Mouse (Mus musculus) lung, embryonic 16.5 days (tissue): Measurements from ENCODE around the gene Tmem217. TPM values are rescaled to one million over a fixed set of nuclear protein-coding genes. Genes with fewer than 3 reads are reported as not detected.

Experiments
- ATAC-seq: fragments of 200-750 bp; cut with Nextera tagmentation; 2 replicates; pipeline ENCODE4 v1.8.0; 2017; ENCODE audit warnings: low read depth, mild to moderate bottlenecking, moderate library complexity
- H3K27ac ChIP-seq: fragments of 300-500 bp; sonication (generic); 2 replicates; pipeline ENCODE4 v1.5.1; 2014; ENCODE audit warnings: mild to moderate bottlenecking, control low read depth, low read length
- H3K27me3 ChIP-seq: fragments of 300-500 bp; sonication (generic); 2 replicates; pipeline ENCODE4 v1.6.1; 2014; ENCODE audit warnings: low read depth, low read length, mixed read lengths; ENCODE audit not compliant: control insufficient read depth, insufficient read depth
- H3K36me3 ChIP-seq: fragments of 300-500 bp; sonication (generic); 2 replicates; pipeline ENCODE4 v1.6.1; 2014; ENCODE audit warnings: low read length; ENCODE audit not compliant: control insufficient read depth, insufficient read depth
- H3K4me1 ChIP-seq: fragments of 300-500 bp; sonication (generic); replicated peaks from 2 replicates; pipeline ENCODE4 v1.6.1; 2014; ENCODE audit warnings: low read length, mixed read lengths; ENCODE audit not compliant: control insufficient read depth, insufficient read depth
- H3K4me2 ChIP-seq: fragments of 300-500 bp; sonication (generic); 2 replicates; pipeline ENCODE4 v1.6.1; 2014; ENCODE audit warnings: low read depth, low read length, control low read depth
- H3K4me3 ChIP-seq: fragments of 300-500 bp; sonication (generic); 2 replicates; pipeline ENCODE4 v1.5.1; 2014; ENCODE audit warnings: mild to moderate bottlenecking, low read length, control low read depth
- H3K9ac ChIP-seq: fragments of 300-500 bp; sonication (generic); 2 replicates; pipeline ENCODE4 v1.6.1; 2014; ENCODE audit warnings: low read length, control low read depth
- H3K9me3 ChIP-seq: fragments of 300-500 bp; sonication (generic); 2 replicates; pipeline ENCODE4 v1.6.1; 2016; ENCODE audit warnings: low read length; ENCODE audit not compliant: control insufficient read depth
- WGBS: fragments of 180-500 bp; shearing (Covaris S2); extraction: QIAGEN DNeasy Blood & Tissue Kit; methylation state at CpG from one replicate; pipeline ENCODE4 v1.1.7; 2014; 5-methylcytosine and 5-hydroxymethylcytosine counted together
- polyA plus RNA-seq: library from polyadenylated mRNA; unstranded; fragments of >200 nt; fragmentation: Nextera tagmentation; extraction: Ambion mirVana; gene quantifications from 2 replicates; pipeline ENCODE4 v1.2.1, GENCODE M21; 2015

Tmem217 gene
- polyA plus RNA-seq, 1 experiment from 2014 or later, result 0.85 TPM

GRCm38 (mm10) chr17:29556456-29556855, 4.3 kb upstream of the Tmem217 start:
- ATAC-seq, result no peak

GRCm38 (mm10) chr17:29554176-29554575, 2.0 kb upstream of the Tmem217 start:
- ATAC-seq, result no peak
- no peaks in the 10 kb centered on the region for H3K9me3 ChIP-seq
- no peaks in the 10 kb centered on the region; the same call in 1 of the 2 replicates for H3K36me3 ChIP-seq
- no peak overlapping the region for H3K4me3 ChIP-seq
- no peak overlapping the region for H3K4me2 ChIP-seq
- H3K9ac ChIP-seq, result no peak overlapping the region
- H3K27ac ChIP-seq, result no peak overlapping the region
- no peaks in the 10 kb centered on the region for H3K27me3 ChIP-seq
- peaks cover 20% of the 10 kb centered on the region for H3K4me1 ChIP-seq

More at GRCm38 (mm10) chr17:29556456-29556855, 4.3 kb upstream of the Tmem217 start:
- Histone ChIP-seq H3K4me1 (peaks cover 6% of the 10 kb centered on the region; the same call in 1 of the 2 replicates), H3K9ac (no peak overlapping the region), H3K36me3 (no peaks in the 10 kb centered on the region; the same call in 1 of the 2 replicates), H3K27ac (no peak overlapping the region), H3K4me3 (no peak overlapping the region), H3K27me3 (no peaks in the 10 kb centered on the region), H3K9me3 (no peaks in the 10 kb centered on the region), H3K4me2 (no peak overlapping the region)
- 69% methylated on average over 10 of the region's 10 CpGs for WGBS

- Histone ChIP-seq H3K27me3 (no peaks in the 10 kb centered on the region), H3K4me3 (peak overlapping the region; percentile 79), H3K9me3 (no peaks in the 10 kb centered on the region), H3K36me3 (no peaks in the 10 kb centered on the region), H3K27ac (no peak overlapping the region), H3K9ac (no peak overlapping the region), H3K4me1 (peaks cover 22% of the 10 kb centered on the region), H3K4me2 (peak overlapping the region; percentile 85)
- ATAC-seq, result no peak
- WGBS, result 22% methylated on average over 6 of the region's 6 CpGs
These were observed 1.2 kb downstream of the Tmem217 start for GRCm38 (mm10) chr17:29551019-29551418.

GRCm38 (mm10) chr17:29549543-29550428, 2.4 kb downstream of the Tmem217 start, which contains the start of the genes Gm17657 and Tbc1d22b:
TSS of gene Gm17657 (minus strand) at chr17:29549638.
TSS of gene Tbc1d22b (plus strand) at chr17:29549785.
- Histone ChIP-seq H3K4me3 (peak within 1 kb of the TSS; percentile 79), H3K9me3 (no peaks in the 10 kb centered on the region), H3K27me3 (no peaks in the 10 kb centered on the region), H3K4me1 (peaks cover 22% of the 10 kb centered on the region), H3K9ac (peak within 1 kb of the TSS; percentile 93), H3K36me3 (no peaks in the 10 kb centered on the region), H3K4me2 (peak within 1 kb of the TSS; percentile 85), H3K27ac (no peak within 1 kb of the TSS; the same call in 1 of the 2 replicates)
- under 1% methylated on average over 44 of the region's 44 CpGs for WGBS
- peak; percentile 100 for ATAC-seq

- Histone ChIP-seq H3K27ac (no peak overlapping the region), H3K4me2 (peak overlapping the region; percentile 85), H3K36me3 (no peaks in the 10 kb centered on the region), H3K4me1 (peaks cover 22% of the 10 kb centered on the region), H3K9ac (no peak overlapping the region), H3K27me3 (no peaks in the 10 kb centered on the region), H3K4me3 (peak overlapping the region; percentile 79), H3K9me3 (no peaks in the 10 kb centered on the region)
- no peak for ATAC-seq
- WGBS, result 42% methylated on average over 8 of the region's 8 CpGs
These were observed 3.2 kb downstream of the Tmem217 start for GRCm38 (mm10) chr17:29548994-29549393.

GRCm38 (mm10) chr17:29548494-29548893, 3.7 kb downstream of the Tmem217 start:
- Histone ChIP-seq H3K36me3 (no peaks in the 10 kb centered on the region), H3K4me3 (no peak overlapping the region), H3K4me2 (no peak overlapping the region), H3K27ac (no peak overlapping the region), H3K4me1 (peaks cover 22% of the 10 kb centered on the region), H3K9me3 (no peaks in the 10 kb centered on the region), H3K9ac (no peak overlapping the region), H3K27me3 (no peaks in the 10 kb centered on the region)
- ATAC-seq, result no peak
- WGBS, result 56% methylated on average over 3 of the region's 3 CpGs

- H3K36me3 ChIP-seq, result no peaks in the 10 kb centered on the region
- WGBS, result 91% methylated on average over 5 of the region's 5 CpGs
- no peak overlapping the region for H3K9ac ChIP-seq
- H3K9me3 ChIP-seq, result no peaks in the 10 kb centered on the region
- no peak overlapping the region for H3K4me2 ChIP-seq
- H3K4me1 ChIP-seq, result peaks cover 8% of the 10 kb centered on the region; the same call in 1 of the 2 replicates
- no peak overlapping the region for H3K27ac ChIP-seq
- no peak for ATAC-seq
- no peaks in the 10 kb centered on the region for H3K27me3 ChIP-seq
- no peak overlapping the region for H3K4me3 ChIP-seq
These were observed 6.9 kb downstream of the Tmem217 start for GRCm38 (mm10) chr17:29545241-29545640.

GRCm38 (mm10) chr17:29544064-29544463, 8.1 kb downstream of the Tmem217 start:
- H3K27ac ChIP-seq, result no peak overlapping the region
- no peak overlapping the region for H3K9ac ChIP-seq
- peaks cover 5% of the 10 kb centered on the region; the same call in 1 of the 2 replicates for H3K4me1 ChIP-seq
- no peak overlapping the region for H3K4me2 ChIP-seq
- ATAC-seq, result no peak
- 65% methylated on average over 2 of the region's 2 CpGs for WGBS
- no peaks in the 10 kb centered on the region for H3K27me3 ChIP-seq
- no peak overlapping the region for H3K4me3 ChIP-seq
- no peaks in the 10 kb centered on the region for H3K9me3 ChIP-seq
- H3K36me3 ChIP-seq, result no peaks in the 10 kb centered on the region

- no peak for ATAC-seq
- Histone ChIP-seq H3K36me3 (no peaks in the 10 kb centered on the region), H3K27ac (no peak overlapping the region), H3K4me3 (no peak overlapping the region), H3K27me3 (no peaks in the 10 kb centered on the region), H3K4me1 (peaks cover 4% of the 10 kb centered on the region; the same call in 1 of the 2 replicates), H3K9ac (no peak overlapping the region), H3K4me2 (no peak overlapping the region), H3K9me3 (no peaks in the 10 kb centered on the region)
- 79% methylated on average over 19 of the region's 19 CpGs for WGBS
These were observed 9.1 kb downstream of the Tmem217 start for GRCm38 (mm10) chr17:29542831-29543690.
